Mouse (Mus musculus) frontal cortex, adult 2 months (tissue): Measurements from ENCODE around the gene Cacnb1. TPM values are rescaled to one million over a fixed set of nuclear protein-coding genes. Genes with fewer than 3 reads are reported as not detected.

ENCODE experiments used
- DNase-seq, 2 experiments: peaks; one replicate each; pipeline ENCODE4 v3.0.0; 2022; ENCODE audit warnings: low spot score in 1 of 2; ENCODE audit errors: extremely low spot score in 1 of 2
- polyA plus RNA-seq: library from polyadenylated mRNA; depleted of rRNA; stranded (reverse); fragments of >200 nt; gene quantifications from 2 replicates; pipeline ENCODE4 v1.2.3, GENCODE M21; 2012

Cacnb1 gene
- polyA plus RNA-seq, 1 experiment, result 99.8 TPM

- DNase-seq, result peak; percentile 82 to 96
These were observed 34.2 kb downstream of the Cacnb1 start for GRCm38 (mm10) chr11:97988530-97989096.

- peak; percentile 91 to 100 for DNase-seq
These were observed 35.0 kb downstream of the Cacnb1 start for GRCm38 (mm10) chr11:97987551-97988526.

- no peak for DNase-seq
These were observed 35.9 kb downstream of the Cacnb1 start for GRCm38 (mm10) chr11:97986738-97987465.

- DNase-seq, result no peak
These were observed 36.8 kb downstream of the Cacnb1 start, which contains the start of gene Plxdc1 for GRCm38 (mm10) chr11:97985727-97986677. Plxdc1 (minus strand) TSS chr11:97986444.

- no peak for DNase-seq
These were observed 38.9 kb downstream of the Cacnb1 start for GRCm38 (mm10) chr11:97983983-97984382.

GRCm38 (mm10) chr11:97983506-97983905 is 39.3 kb downstream of the Cacnb1 start:
- no peak for DNase-seq

GRCm38 (mm10) chr11:97982721-97983120 is 40.1 kb downstream of the Cacnb1 start:
- no peak for DNase-seq

GRCm38 (mm10) chr11:97980531-97980966 is 42.3 kb downstream of the Cacnb1 start:
- no peak for DNase-seq

GRCm38 (mm10) chr11:97979824-97980495 is 42.9 kb downstream of the Cacnb1 start:
- no peak for DNase-seq

GRCm38 (mm10) chr11:97978392-97978791 is 44.4 kb downstream of the Cacnb1 start:
- no peak for DNase-seq

- DNase-seq, result no peak
These were observed 45.0 kb downstream of the Cacnb1 start for GRCm38 (mm10) chr11:97977797-97978196.

GRCm38 (mm10) chr11:97974746-97975145 is 48.1 kb downstream of the Cacnb1 start:
- no peak for DNase-seq

- DNase-seq, result no peak
These were observed 48.7 kb downstream of the Cacnb1 start for GRCm38 (mm10) chr11:97974141-97974540.

- no peak for DNase-seq
These were observed 50.4 kb downstream of the Cacnb1 start for GRCm38 (mm10) chr11:97972434-97972833.

- DNase-seq, result peak; percentile 85 to 93
These were observed 51.6 kb downstream of the Cacnb1 start for GRCm38 (mm10) chr11:97971232-97971631.

GRCm38 (mm10) chr11:97970771-97971170 is 52.1 kb downstream of the Cacnb1 start:
- no peak for DNase-seq

- no peak for DNase-seq
These were observed 54.4 kb downstream of the Cacnb1 start for GRCm38 (mm10) chr11:97968385-97968784.

- no peak for DNase-seq
These were observed 55.7 kb downstream of the Cacnb1 start for GRCm38 (mm10) chr11:97967114-97967513.

GRCm38 (mm10) chr11:97960907-97961306 is 61.9 kb downstream of the Cacnb1 start:
- no peak for DNase-seq
